Mouse (Mus musculus): ENCODE measurements around the gene Serpina3a.

GRCm38 (mm10) chr12:104106919-104107318, 5.6 kb upstream of the Serpina3a start:
- TF ChIP-seq EP300 (IDR thresholded peaks at IDR 0.05; ENCODE audit: insufficient read depth, low read depth, low read length) (no peak), CTCF (IDR thresholded peaks at IDR 0.05; ENCODE audit: low read depth, low read length) (no peak)

Data from ES-Bruce4 (cell line).